Mouse (Mus musculus) adrenal gland, postnatal 14 days (tissue): ENCODE data around the gene Ocm. TPM values are rescaled to one million over a fixed set of nuclear protein-coding genes. Genes with fewer than 3 reads are reported as not detected.
"Not testable (repeated sequence)": the region's sequence is repeated elsewhere in the genome, so short reads cannot be mapped to it uniquely, and the experiment has no call there.

Experiments
- DNase-seq: peaks from one replicate; pipeline ENCODE4 v3.0.0; 2021; ENCODE audit warnings: mixed read lengths
- long read RNA-seq, 2 experiments: library from polyadenylated mRNA; stranded (forward); transcript quantifications; one replicate each; pipeline ENCODE4 v2.0.0; 2021
- total RNA-seq: library from RNA; stranded (reverse); gene quantifications from 2 replicates; pipeline ENCODE4 v1.2.3, GENCODE M21; 2021

The Ocm gene
- total RNA-seq, result not detected in 2 replicates
- long read RNA-seq, experiment 1, result 0 reads
- long read RNA-seq, experiment 2, result 0 reads

DNA sequence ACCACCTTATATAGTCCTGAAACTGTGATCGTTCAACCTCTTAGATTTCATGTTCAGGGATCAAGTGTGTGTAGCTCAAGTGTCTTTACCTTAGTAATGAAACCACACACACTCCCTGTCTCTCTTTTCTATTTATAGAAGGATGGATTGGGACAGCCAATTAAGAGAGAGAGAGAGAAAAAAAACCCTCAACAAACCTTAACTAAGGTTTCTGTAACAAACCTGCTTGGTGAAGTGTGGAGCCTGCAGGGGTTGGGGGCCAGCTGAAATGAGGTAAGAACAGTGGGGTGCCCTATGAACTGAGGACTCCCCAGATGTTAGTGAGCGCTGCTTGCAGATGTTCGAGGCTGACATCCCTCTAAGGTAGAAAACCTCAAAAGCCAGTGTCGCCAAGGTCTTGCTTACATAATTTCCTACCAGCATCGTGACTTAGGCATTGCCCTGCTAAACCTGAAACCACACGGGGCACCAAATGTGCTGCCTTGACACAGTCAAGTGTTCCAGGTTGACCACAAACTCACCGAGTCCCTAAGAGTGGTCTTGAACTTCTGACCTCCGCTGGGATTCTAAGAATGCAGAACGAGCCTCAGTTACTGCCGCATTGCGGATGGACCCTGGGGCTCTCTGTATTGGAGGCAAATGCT lies at the start of gene Ocm:
TSS of gene Ocm (minus strand) at position 51 of the 644 bp plus-strand sequence.
- DNase-seq, result no peak

DNA sequence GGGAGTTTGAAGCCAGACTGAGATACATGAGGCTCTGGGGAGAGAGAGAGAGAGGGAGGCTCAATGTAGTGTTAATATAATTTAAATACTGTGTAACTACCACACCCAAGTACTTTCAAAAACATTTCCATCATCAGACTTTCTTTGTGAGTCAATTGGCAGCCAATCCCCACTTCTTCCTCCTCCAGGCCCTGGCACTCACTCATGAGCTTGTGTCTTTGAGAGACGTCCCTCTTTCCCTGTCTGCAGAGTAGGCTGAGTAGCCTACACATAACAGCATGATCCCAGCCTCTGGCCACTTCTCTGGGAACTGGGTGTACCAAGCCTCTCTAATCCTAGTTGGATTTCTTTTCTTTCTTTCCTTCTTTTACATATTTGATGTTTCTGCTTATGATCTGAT lies 44.8 kb upstream of the Ocm start:
- DNase-seq, result no peak

DNA sequence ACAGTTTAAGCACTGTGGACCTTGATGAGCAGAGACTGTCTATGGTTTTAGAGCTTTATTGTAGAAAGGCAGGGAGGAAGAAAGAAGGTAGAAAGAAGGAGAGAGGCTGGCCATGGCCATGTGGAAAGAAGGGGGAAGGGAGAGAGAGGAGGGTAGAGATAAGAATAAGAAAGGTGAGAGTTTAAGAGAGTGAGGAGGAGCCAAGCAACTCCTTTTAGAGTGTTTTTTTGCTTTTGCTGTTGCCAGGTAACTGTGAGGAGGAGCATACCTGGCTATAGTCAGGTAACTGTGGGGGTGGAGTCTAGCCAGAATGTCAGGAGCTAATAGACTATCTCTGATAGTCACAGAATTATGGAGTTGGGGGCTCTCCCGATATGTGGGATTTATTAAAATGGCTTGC lies 43.6 kb upstream of the Ocm start:
- DNase-seq, result no peak

DNA sequence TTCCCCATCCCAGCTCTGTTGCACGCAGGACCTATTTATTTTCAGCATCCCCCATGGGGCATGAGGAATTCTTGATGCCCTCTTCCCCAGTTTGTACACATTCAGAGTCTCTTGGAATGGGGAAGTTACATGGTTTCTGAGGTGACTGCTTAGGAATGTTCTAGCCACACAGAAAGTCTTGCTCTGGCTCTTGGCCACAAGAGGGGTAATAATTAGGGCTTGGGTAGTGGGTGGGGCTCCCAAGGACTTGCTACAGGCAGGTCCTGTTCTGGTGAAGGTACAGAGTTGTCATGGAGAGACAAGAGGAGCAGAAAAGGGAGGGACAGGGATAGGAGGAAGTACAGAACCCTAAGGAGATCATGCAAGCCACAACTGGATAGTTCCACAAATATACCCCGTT lies 39.6 kb upstream of the Ocm start:
- peak; percentile 45 for DNase-seq

DNA sequence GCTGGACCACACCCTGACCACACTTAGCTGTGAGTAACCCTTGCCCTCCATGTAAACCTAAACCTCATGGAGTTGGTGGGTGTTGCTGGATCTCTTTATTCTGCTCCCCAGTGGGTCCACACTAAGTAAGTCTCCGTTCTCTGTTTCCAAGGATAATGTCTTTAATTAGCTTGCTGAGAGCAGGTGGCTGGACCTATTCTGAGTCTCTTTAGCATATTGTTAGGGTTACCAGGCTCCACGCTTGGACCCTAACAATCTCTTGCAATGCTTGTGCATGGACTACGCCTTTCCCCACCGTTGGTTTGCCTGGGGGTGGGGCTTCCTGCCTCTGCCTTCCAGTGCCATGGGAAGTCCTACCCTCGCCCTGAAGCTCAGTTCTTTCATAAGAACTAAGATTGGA lies 37.6 kb upstream of the Ocm start:
- no peak for DNase-seq

DNA sequence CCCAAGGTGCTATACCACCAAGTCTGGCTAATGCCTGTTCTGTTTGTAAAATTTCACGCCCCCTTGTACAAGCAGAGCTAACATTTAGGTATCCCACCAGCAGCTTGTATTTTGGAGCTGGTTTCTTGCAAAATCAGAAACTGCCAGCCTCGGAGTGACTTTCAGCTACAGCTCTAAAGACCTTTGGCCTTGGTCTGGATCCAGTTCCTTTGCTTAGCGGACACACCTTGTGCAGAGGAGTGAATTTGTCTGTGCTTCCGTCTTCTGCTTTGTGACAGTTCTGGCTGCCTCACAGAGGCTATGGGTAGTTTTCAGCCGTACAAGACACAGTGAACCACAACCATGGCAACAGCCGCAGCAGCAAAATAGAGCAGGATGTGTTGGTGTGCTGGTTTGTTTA lies 27.9 kb upstream of the Ocm start:
- peak; percentile 21 for DNase-seq

DNA sequence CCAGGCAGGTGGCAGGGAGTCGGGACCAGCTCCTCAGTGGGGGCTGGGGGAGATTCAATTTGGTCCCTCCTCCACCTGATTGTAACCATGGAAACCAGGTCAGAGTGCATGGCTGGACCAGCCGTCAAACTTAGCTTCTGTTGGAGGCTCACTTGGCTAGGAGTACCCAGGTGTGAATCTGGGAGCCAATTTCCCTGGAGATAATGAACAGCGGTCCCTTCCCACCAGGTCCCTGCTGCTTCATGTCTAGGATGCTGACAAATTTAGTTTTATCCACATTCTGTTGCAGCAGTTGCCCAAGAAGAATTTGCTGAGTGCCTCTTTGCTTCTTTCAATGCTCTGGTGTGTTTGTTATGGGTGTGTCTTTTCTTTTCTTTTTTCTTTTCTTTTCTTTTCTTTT lies 27.0 kb upstream of the Ocm start:
- no peak for DNase-seq

DNA sequence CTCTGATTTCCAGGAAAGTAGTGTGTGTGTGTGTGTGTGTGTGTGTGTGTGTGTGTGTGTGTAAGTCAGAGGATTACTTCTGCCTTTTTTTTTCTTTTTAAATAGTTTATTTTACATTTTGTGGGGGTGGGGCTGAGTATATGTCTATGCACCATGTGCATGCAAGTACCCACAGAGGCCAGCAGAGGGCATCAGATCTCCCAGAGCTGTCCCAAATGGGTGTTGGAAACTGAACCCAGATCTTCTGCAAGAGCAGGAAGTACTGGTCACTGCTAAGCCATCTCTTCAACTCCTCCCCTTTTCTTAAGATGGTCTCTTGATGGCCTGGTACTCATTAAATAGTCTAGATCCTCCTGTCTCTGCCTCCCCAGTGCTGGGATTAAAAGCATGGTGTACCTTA lies 24.8 kb upstream of the Ocm start:
- DNase-seq, result peak; percentile 16

DNA sequence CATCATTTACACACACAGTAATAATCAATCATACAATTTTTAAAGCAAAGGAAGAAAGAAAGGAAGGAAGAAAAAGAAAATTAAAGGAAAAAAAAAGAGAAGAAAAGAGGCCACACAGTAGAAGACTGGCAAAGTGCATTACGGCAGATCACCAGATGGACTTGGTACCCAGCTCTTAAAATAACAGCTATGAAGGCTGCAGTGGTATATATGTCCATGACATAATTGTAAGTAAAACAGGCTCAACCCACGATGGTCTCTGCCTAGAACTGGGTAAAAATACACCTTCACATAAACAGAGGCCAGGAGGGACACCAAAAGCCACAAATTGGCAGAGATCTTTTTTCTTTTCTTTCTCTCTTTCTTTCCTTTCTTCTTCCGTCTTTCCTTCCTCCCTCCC lies 23.4 kb upstream of the Ocm start:
- DNase-seq, result no peak

DNA sequence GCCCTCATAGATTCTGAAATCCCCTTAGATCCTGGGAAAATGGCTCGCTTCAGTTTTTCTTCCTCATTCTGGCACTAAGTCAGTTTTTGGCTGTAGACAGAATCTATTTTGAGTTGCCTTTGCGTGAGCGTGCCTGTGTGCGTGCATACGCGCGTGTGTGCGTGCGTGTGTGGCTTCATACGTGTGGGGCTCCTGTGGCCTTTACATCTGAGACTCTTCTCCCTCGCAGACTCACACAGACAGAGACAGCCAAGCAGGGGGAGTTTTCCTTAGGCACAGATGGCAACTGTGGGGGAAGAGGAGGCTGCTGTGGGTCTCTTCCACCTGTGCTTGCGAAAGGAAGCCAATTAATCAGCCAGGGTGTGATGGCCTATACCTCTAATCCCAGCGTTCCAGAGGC lies 20.9 kb upstream of the Ocm start:
- DNase-seq, result no peak

DNA sequence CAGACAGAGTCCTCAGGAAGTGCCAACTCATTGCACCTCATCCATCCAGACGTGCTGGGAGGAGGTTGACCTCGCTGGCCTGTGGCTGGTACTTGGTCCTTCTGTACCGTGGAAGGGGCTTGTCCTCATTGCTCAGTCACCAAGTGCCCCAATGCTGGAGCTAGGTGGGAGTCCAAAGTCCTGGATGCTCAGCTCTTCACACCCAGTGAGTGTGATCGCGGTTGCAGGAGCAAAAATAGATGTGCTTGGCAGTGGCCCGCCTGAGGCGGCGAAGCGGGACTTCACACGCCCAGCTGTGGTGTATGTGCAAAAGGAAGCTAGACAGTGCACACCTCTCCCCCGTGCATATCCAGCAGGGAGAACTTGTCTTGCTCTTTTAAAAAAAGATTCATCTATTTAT lies 16.7 kb upstream of the Ocm start:
- no peak for DNase-seq

DNA sequence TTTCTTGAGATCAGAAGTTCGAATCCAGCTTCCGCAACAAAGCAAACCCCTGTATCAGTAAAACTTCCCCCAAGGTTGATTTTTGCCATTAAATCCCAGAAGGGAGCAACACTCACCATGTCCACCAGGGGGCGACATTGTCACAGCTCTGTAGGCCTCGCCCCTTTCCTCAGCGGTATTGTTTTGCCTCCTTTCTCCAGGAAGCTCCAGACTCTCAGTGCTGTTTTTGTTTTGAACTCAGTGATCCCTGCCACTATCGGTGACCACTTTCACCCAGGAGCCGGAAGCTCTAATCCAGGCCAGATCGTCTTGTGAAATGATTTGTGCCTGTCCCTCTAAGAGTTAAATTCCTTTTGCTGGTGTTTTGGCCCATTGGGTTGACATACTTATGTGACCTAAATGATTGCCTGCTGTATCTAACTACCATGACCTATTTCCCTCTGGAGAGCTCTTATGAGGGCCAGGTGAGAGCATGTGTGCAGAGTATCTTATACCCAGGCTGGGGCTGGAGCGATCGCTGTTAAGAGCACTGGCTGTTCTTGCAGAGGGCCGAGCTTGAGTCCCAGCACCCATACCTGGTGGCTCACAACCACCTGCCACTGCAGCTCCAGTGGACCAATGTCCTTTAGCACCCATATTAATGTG lies 14.4 kb upstream of the Ocm start:
- peak; percentile 90 for DNase-seq

DNA sequence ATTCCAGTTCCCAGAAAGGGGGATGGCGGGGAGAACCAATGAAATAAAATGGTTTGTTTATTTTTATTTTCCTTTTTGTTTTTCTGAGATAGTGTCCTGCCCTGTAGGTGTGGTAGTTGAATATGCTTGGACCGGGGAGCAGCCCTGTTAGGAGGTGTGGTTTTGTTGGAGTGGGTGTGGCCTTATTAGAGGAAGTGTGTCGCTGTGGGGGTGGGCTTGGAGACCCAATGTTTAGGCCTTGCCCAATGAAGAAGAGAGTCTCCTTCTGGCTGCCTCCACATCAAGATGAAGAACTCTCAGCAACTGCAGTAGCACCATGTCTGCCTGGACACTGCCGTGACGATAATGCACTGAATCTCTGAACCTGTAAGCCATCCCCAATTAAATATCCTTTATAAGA lies 13.4 kb upstream of the Ocm start:
- no peak for DNase-seq

DNA sequence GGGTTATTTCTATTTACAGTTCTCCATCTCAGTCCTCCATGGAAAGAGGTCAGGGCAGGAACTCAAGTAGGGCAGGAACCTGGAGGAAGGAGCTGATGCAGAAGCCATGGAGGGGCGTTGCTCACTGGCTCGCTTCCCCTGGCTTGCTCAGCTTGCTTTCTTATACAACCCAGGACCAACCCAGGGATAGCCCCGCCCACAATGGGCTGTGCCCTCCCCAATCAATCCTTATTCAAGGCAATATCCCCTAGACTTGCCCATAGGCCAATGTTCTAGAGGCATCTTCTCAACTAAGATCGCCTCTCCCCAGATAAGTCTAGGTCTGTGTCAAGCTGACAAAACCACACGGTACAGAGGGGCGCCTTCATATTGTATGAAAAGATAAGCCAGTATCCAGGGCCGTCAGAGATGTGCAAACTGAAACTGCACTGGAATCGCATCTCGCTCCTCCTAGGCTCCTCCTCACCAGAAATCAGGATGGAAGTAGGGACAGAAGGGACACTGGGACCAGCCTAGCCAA lies 12.7 kb upstream of the Ocm start:
- DNase-seq, result no peak

DNA sequence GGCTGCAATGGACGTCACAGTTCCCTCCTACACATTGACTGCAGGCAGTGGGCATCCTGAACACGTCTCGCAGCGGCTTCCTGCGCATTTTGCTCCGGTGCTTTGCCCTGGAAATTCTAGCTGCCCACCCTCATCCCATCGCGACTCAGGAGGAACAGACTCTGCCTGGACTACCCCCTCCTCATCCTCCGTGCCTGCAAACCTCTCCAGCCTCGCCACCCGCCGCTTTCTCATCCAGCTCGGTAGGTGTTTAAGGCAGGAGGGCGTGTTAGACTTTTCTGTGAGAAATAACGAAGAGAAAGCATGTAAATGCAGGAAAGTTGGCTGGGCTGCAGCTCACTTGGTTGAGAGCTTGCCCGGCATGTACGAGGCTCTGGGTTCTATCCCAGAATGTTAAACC lies 10.5 kb upstream of the Ocm start:
- no peak for DNase-seq

DNA sequence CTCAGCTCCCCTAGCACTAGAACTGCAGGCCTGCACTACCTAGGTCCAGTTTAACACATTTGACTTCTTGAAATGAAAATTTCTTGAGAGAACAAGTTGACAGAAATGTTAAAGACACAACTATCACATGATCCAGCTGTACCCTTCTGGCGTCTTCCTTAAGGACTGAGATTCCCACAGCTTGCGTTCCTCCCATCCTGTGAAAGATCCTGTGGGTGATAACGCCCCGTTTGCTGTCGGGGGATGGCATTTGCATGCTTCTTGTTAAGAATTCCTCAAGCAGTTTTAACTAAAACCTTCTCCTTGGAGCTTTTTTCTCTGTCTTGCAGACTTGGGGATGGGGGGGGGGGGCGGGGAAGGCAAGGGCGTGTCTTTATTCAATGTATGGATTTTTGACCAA lies 8.1 kb upstream of the Ocm start:
- no peak for DNase-seq

DNA sequence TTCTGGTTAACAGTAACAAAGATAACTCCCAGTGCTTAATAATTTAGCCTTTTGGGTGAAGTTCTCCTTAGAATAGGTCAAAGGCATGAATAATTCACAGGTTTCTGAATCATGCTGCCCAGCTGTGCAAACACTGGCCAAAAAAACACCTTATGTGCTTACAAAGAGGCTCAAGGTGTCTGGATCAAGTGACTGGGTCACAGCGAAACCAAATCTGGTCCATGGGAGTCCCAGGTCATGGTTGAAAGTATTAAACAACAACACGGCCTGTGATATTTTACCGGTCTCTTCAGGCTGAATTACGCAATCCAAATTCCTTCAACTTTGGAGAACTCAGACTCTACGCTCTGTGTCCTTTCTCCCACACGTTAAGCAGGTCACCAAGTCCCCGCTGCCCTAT lies 6.0 kb upstream of the Ocm start:
- no peak for DNase-seq

DNA sequence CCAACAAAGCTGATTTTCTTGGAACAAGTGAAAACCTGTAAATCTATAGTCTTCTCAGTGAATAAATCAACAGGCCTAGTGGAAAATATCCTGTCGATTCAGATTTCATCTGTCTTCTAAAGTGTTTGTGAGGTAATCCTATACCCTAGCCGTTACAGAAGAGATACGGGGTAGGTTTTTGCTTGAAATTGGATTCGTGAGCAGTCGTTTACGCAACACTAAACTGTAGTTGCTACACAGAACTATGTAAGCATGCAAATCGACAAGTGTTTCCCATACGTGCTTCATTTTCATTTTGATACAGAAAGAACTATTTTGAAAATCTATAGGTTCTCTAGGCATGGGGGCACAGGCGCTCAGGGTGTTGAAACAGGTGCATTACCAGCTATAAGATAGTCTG lies 10.6 kb downstream of the Ocm start:
- DNase-seq, result no peak

DNA sequence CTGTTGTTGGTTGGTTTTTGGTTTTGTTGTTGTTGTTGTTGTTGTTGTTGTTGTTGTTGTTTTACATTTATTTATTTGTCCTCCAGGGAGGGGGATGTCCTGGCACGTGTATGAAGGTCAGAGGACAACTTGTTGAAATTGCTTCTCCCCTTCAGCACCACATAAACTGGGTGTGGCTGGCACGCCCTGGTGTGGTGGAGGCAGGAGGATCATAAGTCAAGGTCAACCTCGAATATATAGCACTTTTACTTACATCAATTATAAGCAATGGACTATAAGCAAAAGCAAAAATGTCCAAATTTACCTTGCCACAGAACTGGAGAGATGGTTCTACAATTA lies 11.2 kb downstream of the Ocm start:
- no peak for DNase-seq

DNA sequence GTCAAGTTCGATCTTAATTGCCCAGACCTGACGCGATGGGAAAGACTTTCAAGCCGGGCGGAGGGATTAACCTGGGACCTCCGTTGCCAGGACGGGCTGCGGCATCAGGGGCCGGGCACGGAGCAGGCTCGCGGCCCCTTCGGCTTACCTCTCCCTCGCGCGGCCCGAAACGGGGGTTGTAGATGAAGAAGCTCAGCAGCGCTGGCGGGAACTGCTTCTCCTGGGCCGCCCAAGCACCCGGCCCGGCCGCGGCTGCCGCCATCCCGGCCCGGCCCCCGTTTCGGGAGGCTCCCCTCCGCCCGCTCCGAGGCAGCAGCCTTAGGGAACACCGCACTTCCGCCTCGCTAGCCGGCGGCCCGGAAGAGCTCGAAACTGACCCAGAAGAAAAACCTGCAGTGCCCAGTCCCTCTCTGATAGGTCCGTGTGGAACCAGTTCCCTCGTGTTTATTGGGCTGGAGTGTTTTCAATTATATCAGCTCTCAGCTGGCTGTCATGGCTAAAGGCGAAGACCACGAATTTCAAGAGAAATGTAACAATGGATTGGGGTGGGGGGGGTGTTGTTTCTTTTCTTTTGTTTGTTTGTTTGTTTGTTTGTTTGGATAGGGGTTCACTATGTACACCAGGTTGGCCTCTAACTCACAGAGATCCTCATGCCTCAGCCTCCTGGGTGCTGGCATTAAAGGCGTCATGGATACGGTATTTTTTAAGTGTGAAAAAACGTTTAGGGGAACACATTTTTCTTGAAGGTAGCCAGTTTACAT lies 11.7 kb downstream of the Ocm start, which contains the start of gene Ccz1:
TSS of gene Ccz1 (minus strand) at position 327 of the 761 bp plus-strand sequence.
- peak; percentile 90 for DNase-seq

DNA sequence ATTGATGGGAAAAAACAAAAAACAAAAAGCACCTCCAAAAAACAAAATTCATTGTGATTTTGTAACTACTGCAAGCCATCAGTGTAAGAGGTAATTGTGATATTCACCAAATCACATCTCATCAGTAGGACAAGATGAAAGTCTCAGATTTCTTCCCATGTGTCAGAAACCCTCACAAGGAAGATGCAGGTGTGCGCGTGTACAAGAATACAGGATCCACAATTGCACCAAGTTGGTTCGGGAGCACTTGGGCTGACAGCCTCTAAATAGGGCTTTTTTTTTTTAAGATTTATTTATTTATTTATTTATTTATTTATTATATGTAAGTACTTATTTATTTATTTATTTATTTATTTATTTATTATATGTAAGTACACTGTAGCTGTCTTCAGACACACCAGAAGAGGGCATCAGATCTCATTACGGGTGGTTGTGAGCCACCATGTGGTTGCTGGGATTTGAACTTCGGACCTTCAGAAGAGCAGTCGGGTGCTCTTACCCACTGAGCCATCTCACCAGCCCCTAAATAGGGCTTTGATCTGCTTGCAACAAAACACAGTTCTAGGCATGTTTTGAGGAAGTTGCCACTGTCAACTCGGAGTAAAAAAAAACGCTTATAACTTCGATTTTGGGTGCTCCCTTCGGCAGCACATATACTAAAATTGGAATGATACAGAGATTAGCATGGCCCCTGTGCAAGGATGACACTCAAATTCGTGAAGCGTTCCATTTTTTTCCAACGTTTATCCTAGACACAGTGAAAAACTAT lies 12.9 kb downstream of the Ocm start:
- DNase-seq, result not testable (repeated sequence)

DNA sequence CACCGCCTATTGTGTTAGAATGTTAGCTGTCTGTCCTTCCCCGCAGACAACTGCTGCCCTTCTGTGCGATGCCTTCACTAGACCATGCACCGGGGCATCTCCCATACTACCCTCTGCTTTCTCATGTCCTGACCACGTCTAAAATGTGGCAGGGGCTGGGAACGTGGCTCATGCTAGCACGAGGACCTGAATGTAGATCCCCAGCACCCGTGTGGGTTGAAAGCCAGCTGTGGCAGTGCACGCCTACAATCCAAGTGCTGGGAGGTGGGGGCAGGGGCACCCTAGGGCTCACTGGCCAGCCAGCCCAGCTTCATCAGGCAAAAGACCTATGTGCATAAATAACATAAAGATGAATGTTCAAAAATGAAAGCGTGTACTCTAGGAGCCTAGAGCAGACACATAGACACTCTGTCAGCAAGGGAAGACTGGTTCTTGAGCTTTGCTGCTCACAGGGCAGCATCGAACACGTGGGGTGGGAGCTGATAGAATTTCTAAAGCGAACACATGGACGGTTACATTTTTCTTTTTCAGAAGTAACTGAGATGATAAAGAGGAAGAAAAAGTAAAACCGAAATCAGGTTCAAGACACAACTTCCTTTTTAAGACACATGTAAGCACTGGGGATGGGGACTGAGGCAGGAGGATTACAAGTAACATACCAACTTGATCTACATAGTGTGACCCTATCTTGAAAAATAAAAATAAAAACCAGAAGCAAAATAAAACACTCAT lies 23.8 kb downstream of the Ocm start:
- no peak for DNase-seq
